Mouse (Mus musculus) kidney, embryonic 14.5 days (tissue): ENCODE results near the gene Kif4. TPM values are rescaled to one million over a fixed set of nuclear protein-coding genes. Genes with fewer than 3 reads are reported as not detected.

Experiments
- ATAC-seq: fragments of 200-750 bp; cut with Nextera tagmentation; 2 replicates; pipeline ENCODE4 v1.8.0; 2017; ENCODE audit warnings: moderate number of reproducible peaks, mild to moderate bottlenecking, moderate TSS enrichment, moderate library complexity; ENCODE audit not compliant: low FRiP score, low TSS enrichment
- H3K27ac ChIP-seq: fragments of 300-500 bp; sonication (generic); 2 replicates; pipeline ENCODE4 v1.5.1; 2014; ENCODE audit warnings: low read depth, mild to moderate bottlenecking, low read length, moderate library complexity, mixed read lengths
- H3K27me3 ChIP-seq: fragments of 300-500 bp; sonication (generic); 2 replicates; pipeline ENCODE4 v1.6.1; 2014; ENCODE audit warnings: mild to moderate bottlenecking, low read length; ENCODE audit not compliant: control insufficient read depth, insufficient read depth
- H3K36me3 ChIP-seq: fragments of 300-500 bp; sonication (generic); 2 replicates; pipeline ENCODE4 v1.6.1; 2014; ENCODE audit warnings: low read length, mixed read lengths; ENCODE audit not compliant: control insufficient read depth, insufficient read depth
- H3K4me1 ChIP-seq: fragments of 300-500 bp; sonication (generic); 2 replicates; pipeline ENCODE4 v1.6.1; 2014; ENCODE audit warnings: low read length, mixed read lengths; ENCODE audit not compliant: control insufficient read depth, insufficient read depth
- H3K4me2 ChIP-seq: fragments of 300-500 bp; sonication (generic); replicated peaks from 2 replicates; pipeline ENCODE4 v1.6.1; 2014; ENCODE audit warnings: low read depth, mild to moderate bottlenecking, low read length
- H3K4me3 ChIP-seq: fragments of 300-500 bp; sonication (generic); 2 replicates; pipeline ENCODE4 v1.5.1; 2014; ENCODE audit warnings: mild to moderate bottlenecking, low read length
- H3K9ac ChIP-seq: fragments of 300-500 bp; sonication (generic); 2 replicates; pipeline ENCODE4 v1.6.1; 2014; ENCODE audit warnings: low read depth, mild to moderate bottlenecking, low read length, moderate library complexity
- H3K9me3 ChIP-seq: fragments of 300-500 bp; sonication (generic); 2 replicates; pipeline ENCODE4 v1.6.1; 2016; ENCODE audit warnings: low read length; ENCODE audit not compliant: control insufficient read depth
- WGBS: fragments of 180-500 bp; shearing (Covaris S2); extraction: QIAGEN DNeasy Blood & Tissue Kit; methylation state at CpG from one replicate; pipeline ENCODE4 v1.1.7; 2014; 5-methylcytosine and 5-hydroxymethylcytosine counted together
- polyA plus RNA-seq: library from polyadenylated mRNA; unstranded; fragments of >200 nt; fragmentation: Nextera tagmentation; extraction: Ambion mirVana; gene quantifications from 2 replicates; pipeline ENCODE4 v1.2.1, GENCODE M21; 2014

Gene Kif4
- polyA plus RNA-seq, 1 experiment from 2014 or later, result 36.1 TPM

GRCm38 (mm10) chrX:100696776-100697175, 71.2 kb downstream of the Kif4 start:
- Histone ChIP-seq H3K4me1 (no peaks in the 10 kb centered on the region), H3K4me2 (no peak overlapping the region), H3K9ac (no peak overlapping the region), H3K27me3 (peaks cover 3% of the 10 kb centered on the region; the same call in 1 of the 2 replicates), H3K4me3 (no peak overlapping the region), H3K9me3 (no peaks in the 10 kb centered on the region), H3K36me3 (peaks cover 23% of the 10 kb centered on the region; the same call in 1 of the 2 replicates), H3K27ac (no peak overlapping the region)
- 98% methylated on average over 4 of the region's 4 CpGs for WGBS
- no peak for ATAC-seq

- no peaks in the 10 kb centered on the region for H3K4me1 ChIP-seq
- H3K27ac ChIP-seq, result no peak overlapping the region
- no peak for ATAC-seq
- no peak overlapping the region for H3K9ac ChIP-seq
- peaks cover 11% of the 10 kb centered on the region; the same call in 1 of the 2 replicates for H3K36me3 ChIP-seq
- no peaks in the 10 kb centered on the region for H3K9me3 ChIP-seq
- H3K4me2 ChIP-seq, result no peak overlapping the region
- H3K27me3 ChIP-seq, result no peaks in the 10 kb centered on the region; the same call in 1 of the 2 replicates
- H3K4me3 ChIP-seq, result no peak overlapping the region
- WGBS, result 89% methylated on average over 6 of the region's 6 CpGs
Observed at GRCm38 (mm10) chrX:100708032-100708431, 82.5 kb downstream of the Kif4 start.

- Histone ChIP-seq H3K4me3 (no peak overlapping the region), H3K27me3 (no peaks in the 10 kb centered on the region), H3K4me2 (no peak overlapping the region), H3K9me3 (no peaks in the 10 kb centered on the region), H3K27ac (no peak overlapping the region), H3K36me3 (peaks cover 7% of the 10 kb centered on the region; the same call in 1 of the 2 replicates), H3K4me1 (no peaks in the 10 kb centered on the region), H3K9ac (no peak overlapping the region)
- ATAC-seq, result no peak
- WGBS, result 91% methylated on average over 6 of the region's 6 CpGs
Observed at GRCm38 (mm10) chrX:100716173-100716572, 90.6 kb downstream of the Kif4 start.

- H3K4me2 ChIP-seq, result no peak overlapping the region
- peaks cover 21% of the 10 kb centered on the region; the same call in 1 of the 2 replicates for H3K36me3 ChIP-seq
- no peaks in the 10 kb centered on the region for H3K9me3 ChIP-seq
- WGBS, result 29% methylated on average over 1 of the region's 1 CpGs
- no peak overlapping the region for H3K27ac ChIP-seq
- no peaks in the 10 kb centered on the region for H3K4me1 ChIP-seq
- ATAC-seq, result no peak
- H3K27me3 ChIP-seq, result no peaks in the 10 kb centered on the region; the same call in 1 of the 2 replicates
- H3K4me3 ChIP-seq, result no peak overlapping the region
- no peak overlapping the region for H3K9ac ChIP-seq
Observed at GRCm38 (mm10) chrX:100728947-100729346, 103.4 kb downstream of the Kif4 start.

GRCm38 (mm10) chrX:100729665-100730188, 104.2 kb downstream of the Kif4 start, which contains the start of gene Gdpd2:
Gene Gdpd2 (plus strand): TSS chrX:100729873.
- peak; percentile 85 for ATAC-seq
- Histone ChIP-seq H3K27ac (no peak within 1 kb of the TSS), H3K9me3 (no peaks in the 10 kb centered on the region), H3K4me1 (no peaks in the 10 kb centered on the region), H3K4me2 (peak within 1 kb of the TSS; percentile 30), H3K4me3 (peak within 1 kb of the TSS; percentile 3; the same call in 1 of the 2 replicates), H3K36me3 (peaks cover 19% of the 10 kb centered on the region; the same call in 1 of the 2 replicates), H3K9ac (peak within 1 kb of the TSS; percentile 23; the same call in 1 of the 2 replicates), H3K27me3 (no peaks in the 10 kb centered on the region; the same call in 1 of the 2 replicates)
- 20% methylated on average over 8 of the region's 8 CpGs for WGBS

- peak; percentile 52 for ATAC-seq
- peak overlapping the region; percentile 23; the same call in 1 of the 2 replicates for H3K9ac ChIP-seq
- peaks cover 15% of the 10 kb centered on the region; the same call in 1 of the 2 replicates for H3K36me3 ChIP-seq
- peak overlapping the region; percentile 30 for H3K4me2 ChIP-seq
- H3K27me3 ChIP-seq, result no peaks in the 10 kb centered on the region; the same call in 1 of the 2 replicates
- WGBS, result 47% methylated on average over 8 of the region's 8 CpGs
- H3K4me1 ChIP-seq, result no peaks in the 10 kb centered on the region
- no peaks in the 10 kb centered on the region for H3K9me3 ChIP-seq
- H3K27ac ChIP-seq, result no peak overlapping the region
- peak overlapping the region; percentile 3; the same call in 1 of the 2 replicates for H3K4me3 ChIP-seq
Observed at GRCm38 (mm10) chrX:100730266-100730665, 104.7 kb downstream of the Kif4 start.

GRCm38 (mm10) chrX:100734359-100734758, 108.8 kb downstream of the Kif4 start:
- H3K4me3 ChIP-seq, result no peak overlapping the region
- H3K4me2 ChIP-seq, result no peak overlapping the region
- H3K27me3 ChIP-seq, result no peaks in the 10 kb centered on the region; the same call in 1 of the 2 replicates
- H3K27ac ChIP-seq, result no peak overlapping the region
- H3K9ac ChIP-seq, result no peak overlapping the region
- 71% methylated on average over 7 of the region's 7 CpGs for WGBS
- no peaks in the 10 kb centered on the region for H3K4me1 ChIP-seq
- no peaks in the 10 kb centered on the region for H3K36me3 ChIP-seq
- ATAC-seq, result no peak
- no peaks in the 10 kb centered on the region for H3K9me3 ChIP-seq

- Histone ChIP-seq H3K4me3 (peak overlapping the region; percentile 26; the same call in 1 of the 2 replicates), H3K9ac (no peak overlapping the region), H3K4me1 (no peaks in the 10 kb centered on the region), H3K27me3 (no peaks in the 10 kb centered on the region; the same call in 1 of the 2 replicates), H3K27ac (no peak overlapping the region), H3K4me2 (peak overlapping the region; percentile 47), H3K36me3 (no peaks in the 10 kb centered on the region), H3K9me3 (no peaks in the 10 kb centered on the region)
- WGBS, result 25% methylated on average over 14 of the region's 14 CpGs
- peak; percentile 71; the same call in 1 of the 2 replicates for ATAC-seq
Observed at GRCm38 (mm10) chrX:100738918-100739317, 113.4 kb downstream of the Kif4 start.

- ATAC-seq, result peak; percentile 60
- Histone ChIP-seq H3K4me2 (peak overlapping the region; percentile 47), H3K4me1 (no peaks in the 10 kb centered on the region), H3K9me3 (no peaks in the 10 kb centered on the region), H3K27me3 (no peaks in the 10 kb centered on the region), H3K9ac (no peak overlapping the region), H3K27ac (no peak overlapping the region), H3K4me3 (peak overlapping the region; percentile 26), H3K36me3 (no peaks in the 10 kb centered on the region)
- WGBS, result 34% methylated on average over 10 of the region's 10 CpGs
Observed at GRCm38 (mm10) chrX:100739443-100739842, 113.9 kb downstream of the Kif4 start.
